Mouse (Mus musculus): ENCODE data around the gene Hoxa1.

Gene Hoxa1

DNA sequence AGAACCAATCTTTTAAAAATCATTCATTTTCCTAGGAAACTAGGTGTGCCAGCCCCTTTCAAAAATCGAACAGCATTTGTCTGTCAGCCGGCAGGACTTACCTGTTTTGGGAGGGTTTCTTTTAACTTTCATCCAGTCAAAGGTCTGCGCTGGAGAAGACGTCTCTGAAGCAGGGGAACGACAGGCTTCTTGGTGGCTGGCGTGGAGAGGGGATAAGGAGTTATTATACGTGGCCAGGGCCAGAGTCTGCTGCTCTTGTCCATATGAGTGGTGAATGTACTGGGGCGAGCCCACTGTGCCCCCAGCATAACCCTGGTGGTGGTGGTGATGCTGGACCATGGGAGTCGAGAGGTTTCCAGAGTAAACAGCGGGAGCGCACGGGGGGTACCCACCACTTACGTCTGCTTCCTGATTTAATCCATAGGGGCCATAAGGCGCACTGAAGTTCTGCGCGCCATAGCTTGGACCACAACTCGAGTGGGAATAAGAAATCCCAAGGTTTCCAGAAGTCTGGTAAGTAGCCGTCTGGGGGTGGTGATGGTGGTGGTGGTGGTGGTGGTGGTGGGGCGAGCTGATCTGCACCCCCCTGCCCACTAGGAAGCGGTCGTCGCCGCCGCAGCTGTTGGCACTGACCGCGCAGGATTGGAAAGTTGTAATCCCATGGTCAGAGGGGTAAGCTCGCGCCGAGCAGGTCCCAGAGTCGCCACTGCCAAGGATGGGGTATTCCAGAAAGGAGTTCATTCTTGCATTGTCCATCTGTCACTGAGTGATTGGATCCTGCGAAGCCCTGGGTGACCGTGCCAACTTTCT is 446 bp downstream of the Hoxa1 start:
- no peak for DNase-seq (ENCODE audit: low spot score)

DNA sequence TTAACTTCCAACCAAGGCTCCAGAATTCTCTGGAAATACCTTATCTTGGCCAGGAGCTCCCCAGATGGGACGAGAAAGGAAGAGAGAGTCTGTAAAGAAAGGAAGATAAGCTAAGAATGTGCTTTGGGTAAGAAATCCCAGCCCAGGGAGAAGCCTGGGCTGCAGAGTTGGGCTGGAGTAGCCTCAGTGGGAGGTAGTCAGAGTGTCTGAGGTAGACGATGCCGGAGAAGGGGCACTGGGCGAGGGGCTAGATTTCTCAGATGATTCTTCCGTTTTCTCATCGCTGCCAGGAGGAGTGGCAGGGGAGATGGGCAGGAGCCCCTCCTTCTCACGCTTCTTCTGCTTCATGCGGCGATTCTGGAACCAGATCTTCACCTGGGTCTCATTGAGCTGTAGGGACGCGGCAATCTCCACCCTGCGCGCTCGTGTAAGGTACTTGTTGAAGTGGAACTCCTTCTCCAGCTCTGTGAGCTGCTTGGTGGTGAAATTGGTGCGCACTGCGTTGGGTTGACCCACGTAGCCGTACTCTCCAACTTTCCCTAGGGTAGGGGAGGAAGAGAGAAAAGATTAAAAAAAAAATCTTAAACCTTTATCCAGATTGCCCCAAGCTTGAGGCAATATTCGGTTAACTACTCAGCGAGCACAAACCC is 1.4 kb downstream of the Hoxa1 start:
- no peak for DNase-seq (ENCODE audit: low spot score)

DNA sequence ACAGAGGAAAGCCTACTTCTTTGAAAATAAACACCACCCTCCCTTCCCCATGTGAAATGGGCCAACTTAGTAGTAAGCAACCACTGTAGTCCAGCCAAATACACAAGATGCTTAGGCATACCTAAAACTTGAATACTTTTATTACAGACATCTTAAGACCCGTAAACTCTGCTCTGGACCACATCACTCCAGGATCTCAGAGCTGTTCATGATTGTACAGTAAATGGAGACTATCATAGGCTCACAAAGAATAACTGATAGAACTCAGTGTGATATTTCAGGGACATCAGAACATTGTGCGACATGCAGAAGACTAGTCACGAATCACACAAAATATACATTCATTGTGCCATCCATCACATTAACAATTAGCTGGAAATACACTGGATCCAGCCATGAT is 2.6 kb downstream of the Hoxa1 start:
- DNase-seq (ENCODE audit: low spot score): no peak

DNA sequence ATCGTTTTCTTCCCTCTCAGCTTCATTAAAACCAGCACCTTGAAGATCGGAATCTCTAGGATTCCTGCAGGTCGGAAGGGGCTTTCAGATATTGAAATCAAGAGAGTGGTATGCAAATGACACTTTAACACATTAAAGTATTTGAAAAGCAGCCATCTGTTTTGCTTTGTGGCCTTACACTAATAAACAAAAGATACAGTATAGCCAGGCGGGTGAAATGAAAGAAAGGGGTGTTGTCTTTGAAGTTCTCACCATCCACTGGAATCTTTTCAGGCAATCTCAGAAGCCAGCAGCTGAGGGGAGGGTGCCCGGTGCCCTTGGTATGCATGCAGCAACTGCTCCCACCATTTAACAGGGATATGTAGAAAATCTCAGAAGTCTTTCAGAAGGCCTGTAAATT is 4.1 kb downstream of the Hoxa1 start:
- DNase-seq (ENCODE audit: low spot score): no peak

DNA sequence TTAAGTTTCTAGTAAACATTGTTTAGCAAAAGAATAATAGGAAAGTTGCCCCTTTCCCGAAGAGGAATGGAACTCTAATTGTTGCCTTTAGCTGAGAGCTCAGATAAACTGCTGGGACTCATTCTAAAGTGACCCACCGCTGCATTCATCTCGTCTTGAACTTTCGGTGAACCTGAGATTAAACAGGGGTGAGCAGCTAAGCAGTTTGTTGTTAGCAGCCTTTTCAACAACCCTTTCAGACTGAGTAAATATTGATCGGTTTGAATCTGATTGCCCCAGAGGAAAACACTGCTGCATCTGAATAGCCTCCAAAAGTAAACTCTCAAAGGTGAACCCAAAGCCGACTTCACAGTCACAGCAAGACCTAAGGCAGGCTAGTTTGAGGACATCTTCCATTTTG is 4.8 kb downstream of the Hoxa1 start:
- DNase-seq (ENCODE audit: low spot score): no peak

DNA sequence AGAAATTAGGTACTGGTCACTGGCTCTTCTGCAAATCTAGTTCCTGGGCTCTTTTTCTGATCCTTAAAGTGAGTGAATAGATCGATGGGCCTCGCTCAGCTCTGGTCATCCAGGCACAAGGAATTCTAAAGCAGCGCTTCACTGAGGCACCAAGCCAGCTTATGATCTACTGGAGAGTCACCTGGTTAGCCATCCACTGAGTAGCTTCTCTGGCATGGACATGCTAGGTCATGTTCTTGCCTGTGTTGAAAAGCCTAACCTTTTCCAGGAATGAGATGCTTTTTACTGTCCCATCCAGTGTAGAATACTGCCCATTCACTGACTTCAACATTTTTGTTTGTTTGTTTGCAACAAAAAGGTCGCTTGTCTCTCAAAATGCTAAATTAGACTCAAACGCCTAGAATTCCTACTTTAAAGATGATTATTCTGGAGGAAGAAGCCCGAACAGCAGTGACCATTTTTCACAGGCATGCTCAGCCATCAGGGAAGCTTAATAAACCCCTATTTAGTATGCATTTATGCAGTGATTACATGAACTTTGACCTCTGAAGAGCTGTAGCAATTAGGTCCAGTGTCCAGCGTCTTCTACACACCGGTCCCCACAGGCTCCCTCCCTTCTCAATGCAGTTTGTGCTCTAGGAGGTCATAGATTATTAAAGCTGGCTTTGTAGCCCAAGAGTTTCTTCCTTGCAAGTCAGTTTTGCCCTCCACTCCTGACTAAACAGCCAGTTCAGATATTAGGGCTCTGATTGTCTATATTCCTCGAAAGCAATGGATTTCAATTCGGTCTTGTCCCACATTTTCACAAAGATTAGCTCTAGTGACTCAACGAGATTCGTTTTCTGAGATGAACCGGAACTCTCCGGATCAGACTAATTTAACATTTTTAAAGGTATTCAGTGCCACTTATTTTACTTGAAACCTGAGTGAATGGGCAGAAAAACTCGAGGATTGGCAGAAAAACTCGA is 5.6 kb downstream of the Hoxa1 start:
- no peak for DNase-seq (ENCODE audit: low spot score)

DNA sequence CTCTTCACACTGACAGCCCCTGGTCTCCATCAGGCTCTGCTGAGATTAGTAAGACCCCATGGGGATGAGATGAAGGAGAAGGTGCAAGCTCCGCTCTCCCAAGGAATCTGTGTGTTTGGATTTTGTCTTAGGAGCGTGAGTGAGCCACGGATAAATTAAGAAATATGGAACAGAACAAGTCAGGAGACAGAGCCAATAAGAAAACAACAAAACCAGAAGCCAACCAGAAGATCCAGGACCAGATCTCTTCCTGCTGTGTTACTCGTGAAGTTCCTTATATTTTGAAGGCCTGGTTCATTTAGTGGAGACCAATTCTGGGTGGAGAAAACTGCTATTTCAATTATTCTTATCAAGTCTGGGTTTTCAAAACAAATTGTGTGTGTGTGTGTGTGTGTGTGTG is 6.5 kb downstream of the Hoxa1 start:
- no peak for DNase-seq (ENCODE audit: low spot score)

DNA sequence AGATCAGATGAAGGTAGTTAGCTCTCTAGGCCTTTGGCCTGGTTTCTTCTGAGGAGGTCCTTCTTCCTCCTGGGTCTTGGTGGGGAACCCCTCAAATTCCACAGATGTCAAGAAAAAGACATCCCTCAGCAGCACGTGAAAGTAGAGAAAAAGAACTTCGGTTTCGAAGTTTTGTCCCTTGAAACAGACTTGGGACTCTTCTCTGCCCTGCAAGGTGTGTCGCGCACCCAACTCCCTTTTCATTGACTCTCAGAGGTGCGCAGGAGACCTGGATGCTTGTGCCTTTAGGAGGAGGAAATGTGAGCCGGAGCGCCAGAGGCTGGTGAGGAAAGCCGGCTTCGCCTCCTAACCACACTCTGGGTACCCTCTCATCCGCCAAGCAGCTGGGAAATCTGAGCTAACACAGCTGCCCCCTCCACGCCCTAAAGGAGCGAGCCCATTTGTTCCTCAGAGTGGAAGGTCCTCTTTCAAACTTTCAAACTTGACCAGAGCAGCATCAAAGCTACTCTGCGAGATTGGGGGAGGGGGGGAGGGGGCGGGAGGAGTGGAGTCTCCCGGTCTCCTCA is 7.6 kb downstream of the Hoxa1 start:
- DNase-seq (ENCODE audit: low spot score): no peak

DNA sequence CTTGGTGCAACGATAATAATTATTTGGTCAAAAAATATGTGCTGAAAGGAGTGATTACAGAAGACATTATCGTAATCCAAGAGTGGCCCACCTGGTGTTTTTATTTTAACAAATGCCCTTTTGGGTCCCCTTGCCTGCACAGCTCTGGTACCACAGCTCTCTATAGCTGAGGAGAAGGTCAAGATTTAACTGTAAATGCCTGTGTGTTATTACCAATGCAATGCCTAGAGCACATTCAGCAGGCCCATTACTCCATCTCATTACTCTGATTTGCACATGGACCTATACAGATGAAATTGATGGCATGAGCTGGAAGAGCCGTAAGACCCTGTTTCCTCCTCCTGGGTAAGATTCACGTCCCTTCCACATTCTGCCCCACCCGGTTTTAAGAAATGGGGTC is 19.0 kb downstream of the Hoxa1 start:
- no peak for DNase-seq (ENCODE audit: low spot score)

DNA sequence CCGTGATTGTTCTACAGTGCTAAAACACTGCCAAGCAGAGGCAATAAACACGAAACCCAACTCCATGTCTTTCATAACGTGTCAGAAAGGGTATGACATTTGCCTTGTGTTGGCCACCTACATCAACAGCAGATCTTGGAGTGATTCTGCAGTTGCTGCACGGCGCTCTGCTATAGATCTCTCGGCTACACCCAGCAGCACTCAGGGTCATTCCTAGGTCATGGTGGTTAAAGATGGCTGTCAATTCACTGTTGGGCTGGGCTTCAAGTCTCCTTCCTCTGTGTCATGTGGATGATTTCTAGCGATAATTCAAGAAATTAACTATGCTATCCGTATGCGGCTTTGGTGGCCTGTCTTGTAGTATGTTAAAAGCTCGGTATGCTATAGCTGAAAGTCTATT is 19.5 kb downstream of the Hoxa1 start:
- no peak for DNase-seq (ENCODE audit: low spot score)

DNA sequence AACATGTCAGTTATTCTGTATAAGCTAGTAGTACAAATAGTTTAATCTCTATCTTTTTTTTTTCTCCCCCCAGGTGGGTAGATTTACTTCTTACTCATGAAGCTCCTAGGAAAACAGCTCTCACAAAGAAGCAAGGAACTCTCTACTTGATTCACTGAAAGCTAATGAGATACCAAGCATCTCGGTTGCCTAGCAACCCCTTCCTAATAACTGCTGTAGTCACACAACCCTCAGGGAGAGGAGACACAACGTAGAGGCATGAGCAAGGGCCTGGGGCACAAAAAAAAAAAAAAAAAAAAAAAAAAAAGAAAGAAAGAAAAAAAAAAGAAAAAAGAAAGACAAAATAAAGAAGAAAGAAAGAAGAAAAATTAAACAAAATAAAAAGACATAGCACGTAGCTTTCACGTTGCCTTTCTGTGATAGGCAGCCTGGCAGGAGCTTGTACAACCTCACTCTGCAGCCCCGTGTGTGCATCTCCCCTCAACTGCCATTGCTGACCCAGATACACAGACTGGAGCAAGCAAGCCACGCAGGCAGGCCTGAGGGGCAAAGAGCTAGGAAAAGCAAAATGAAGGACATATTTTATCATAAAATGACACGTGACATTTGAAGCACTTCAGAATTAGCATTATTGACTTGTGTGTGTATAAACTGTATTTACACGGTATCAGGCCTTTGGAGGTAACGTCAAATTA is 20.1 kb downstream of the Hoxa1 start:
- no peak for DNase-seq (ENCODE audit: low spot score)

DNA sequence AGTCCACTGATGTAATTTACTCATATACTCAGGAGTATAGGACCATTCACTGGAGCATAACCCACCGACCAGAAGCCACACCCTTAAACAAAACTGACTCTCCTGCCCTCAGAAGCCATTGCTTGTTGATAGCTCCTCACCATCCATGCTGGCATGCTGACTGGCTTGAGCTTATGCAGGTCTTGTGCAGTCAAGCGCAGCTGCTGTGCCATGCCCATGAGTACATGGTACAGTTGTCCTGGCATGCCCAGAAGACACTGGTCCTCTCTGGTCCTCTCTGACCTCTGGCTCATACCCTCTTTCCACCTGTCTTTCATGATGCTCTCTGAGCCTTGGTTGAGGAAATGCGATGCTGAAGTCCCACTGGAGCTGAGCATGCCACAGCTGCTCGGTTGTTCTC is 34.4 kb downstream of the Hoxa1 start:
- DNase-seq (ENCODE audit: low spot score): no peak

DNA sequence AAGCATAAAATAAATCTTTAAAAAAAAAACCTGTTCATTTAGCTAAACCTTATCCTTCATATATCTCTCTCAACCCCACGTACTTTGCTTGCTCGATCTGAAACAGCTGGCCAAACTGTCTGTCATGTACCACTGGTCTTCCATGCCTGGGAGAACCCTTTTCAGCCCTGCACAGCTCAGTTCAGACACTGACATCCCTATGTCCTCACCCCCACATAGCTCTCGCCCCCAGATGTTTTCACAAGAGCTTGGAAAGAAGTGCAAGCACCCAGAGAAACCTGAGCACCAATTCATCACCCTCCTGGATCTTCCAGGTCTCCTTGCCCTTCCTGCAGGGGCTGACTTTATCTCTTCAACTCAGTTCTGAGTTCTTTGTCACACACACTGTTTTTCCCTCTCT is 36.9 kb downstream of the Hoxa1 start:
- DNase-seq (ENCODE audit: low spot score): no peak

DNA sequence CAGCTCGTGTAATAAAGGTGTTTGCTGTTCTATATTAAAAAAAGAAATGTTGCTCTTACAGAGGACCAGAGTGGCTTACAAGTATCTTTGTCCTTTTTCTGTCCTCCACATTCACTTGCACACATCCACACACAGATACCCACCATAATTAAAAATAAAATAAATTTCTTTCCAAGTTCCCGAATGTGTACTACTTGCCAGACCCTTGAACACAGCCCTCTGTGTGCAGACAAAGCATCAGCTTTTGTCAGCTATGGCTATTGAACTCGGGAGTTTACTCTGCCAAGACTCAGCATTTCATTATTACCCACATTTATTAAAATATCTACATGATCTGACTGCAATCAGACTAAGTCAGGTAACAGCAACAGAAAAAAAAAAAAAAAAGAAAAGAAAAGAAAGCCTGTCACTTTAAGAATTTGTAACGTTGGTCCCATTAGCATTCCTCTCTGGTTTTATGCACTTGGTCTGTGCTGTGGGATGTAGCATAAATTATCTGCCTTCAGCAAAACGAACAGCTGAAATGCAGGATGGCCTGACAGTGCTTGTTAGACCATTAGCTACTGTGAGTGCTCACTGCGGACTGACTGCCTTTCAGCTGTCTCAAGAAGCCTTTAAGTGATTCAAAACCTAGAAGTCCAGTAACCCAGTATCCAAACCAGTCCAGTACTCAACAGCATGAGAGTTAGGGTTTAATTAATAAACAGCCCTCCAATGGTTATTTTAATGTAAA is 39.0 kb downstream of the Hoxa1 start:
- no peak for DNase-seq (ENCODE audit: low spot score)

DNA sequence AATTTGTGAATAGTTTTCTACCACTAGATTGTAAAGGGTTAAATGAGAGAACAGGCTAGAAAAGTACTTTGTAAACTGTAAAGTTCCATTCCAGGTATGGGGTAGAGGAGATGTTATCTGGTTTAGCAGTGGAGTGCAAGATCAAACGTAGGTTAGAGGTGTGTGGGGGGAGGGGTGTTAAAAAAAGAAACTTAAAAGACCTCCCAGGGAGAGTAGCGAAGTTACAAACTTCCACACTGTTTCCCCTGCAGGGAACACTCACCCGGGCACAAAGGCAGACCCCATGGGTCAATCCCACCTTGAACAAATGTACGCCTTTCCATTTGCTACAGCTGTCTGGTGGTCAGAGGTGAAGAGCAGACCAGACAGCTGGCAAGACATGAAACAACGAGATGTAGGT is 42.2 kb downstream of the Hoxa1 start:
- no peak for DNase-seq (ENCODE audit: low spot score)

DNA sequence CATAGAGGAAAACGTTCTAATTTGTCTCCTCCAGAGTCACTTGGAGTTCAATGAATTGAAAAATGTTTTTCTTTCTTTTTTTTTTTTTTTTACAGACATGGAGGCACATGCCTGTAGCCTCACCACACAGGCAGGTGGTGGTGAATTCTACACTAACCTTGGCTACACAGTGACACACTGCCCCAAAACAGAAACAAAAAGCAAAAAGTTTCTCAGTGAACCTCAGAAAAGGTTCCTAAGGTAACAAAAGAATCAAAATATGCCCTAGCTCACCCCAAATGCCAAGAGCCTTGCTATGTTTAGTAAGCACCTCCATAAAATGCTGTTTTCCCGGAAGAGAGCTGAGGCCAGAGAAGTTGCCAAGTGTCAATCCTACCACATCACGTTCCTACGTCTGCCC is 46.3 kb downstream of the Hoxa1 start:
- DNase-seq (ENCODE audit: low spot score): no peak

DNA sequence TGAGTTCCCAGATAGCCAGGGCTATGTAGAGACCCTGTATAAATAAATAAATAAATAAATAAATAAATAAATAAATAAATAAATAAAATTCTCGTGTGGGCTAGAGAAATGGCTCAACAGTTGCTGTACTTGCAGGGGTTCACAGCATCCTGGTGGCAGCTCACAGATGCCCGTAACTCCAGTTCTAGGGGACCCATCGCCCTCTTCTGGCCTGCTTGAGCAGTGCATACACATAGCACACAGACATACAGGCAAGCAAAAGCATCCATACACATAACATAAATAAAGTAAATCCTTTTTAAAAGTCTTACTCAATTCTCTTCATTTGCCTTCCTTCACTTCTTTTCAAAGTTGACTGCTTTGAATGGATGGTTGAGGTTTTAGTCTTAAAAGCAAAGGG is 50.7 kb downstream of the Hoxa1 start:
- no peak for DNase-seq (ENCODE audit: low spot score)

DNA sequence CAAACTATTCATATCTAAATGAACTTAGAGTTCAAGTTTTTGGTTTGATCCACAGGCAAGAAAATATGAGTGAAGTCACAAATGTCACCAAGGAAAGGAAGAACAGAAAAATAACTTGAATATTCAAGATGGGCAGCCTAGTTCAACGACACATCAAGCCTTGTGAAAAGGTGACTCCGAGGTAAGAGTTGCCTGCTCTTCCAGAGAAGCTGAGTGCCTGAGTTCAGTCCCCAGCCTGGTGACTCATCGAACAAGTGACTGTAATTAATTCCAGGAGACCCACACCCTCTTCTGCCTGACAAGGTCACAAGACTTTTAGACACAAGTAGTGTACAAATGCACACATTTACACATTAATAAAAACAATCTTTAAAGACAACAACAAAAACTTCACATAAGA is 51.4 kb downstream of the Hoxa1 start:
- DNase-seq (ENCODE audit: low spot score): no peak

DNA sequence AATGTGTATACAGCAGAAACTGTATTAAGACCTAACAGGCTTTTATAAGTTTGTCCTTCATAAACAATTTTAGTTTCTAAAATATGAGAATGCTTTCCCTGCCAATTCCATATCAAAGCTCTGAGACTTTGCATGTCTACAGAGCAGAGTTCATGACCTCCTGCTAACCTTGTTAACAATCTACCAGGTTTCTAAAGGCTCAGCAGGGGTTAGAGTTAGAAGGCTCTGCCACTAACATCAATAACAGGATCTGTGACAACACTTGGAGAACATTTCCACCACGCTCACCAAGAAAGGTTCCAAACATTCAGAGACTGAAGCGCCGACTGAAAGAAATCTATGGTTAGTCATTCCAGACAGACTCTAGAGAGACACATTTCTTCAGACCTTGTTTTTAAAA is 51.9 kb downstream of the Hoxa1 start:
- no peak for DNase-seq (ENCODE audit: low spot score)

Measured in urinary bladder, postnatal 14 days (tissue).